Mouse (Mus musculus): Measurements from ENCODE around the gene Fkbpl.

GRCm38 (mm10) chr17:34652985-34653384 is 8.4 kb downstream of the Fkbpl start:
- TF ChIP-seq POLR2A (IDR thresholded peaks at IDR 0.05; ENCODE audit: low read depth, low read length) (no peak), CTCF (IDR thresholded peaks at IDR 0.05; ENCODE audit: extremely low read depth, insufficient read depth, insufficient read length, insufficient replicate concordance) (no peak)

Measured in spleen, adult 2 months (tissue).